Mouse (Mus musculus) heart, embryonic 14.5 days (tissue): ENCODE results near the gene Trappc2. TPM values are rescaled to one million over a fixed set of nuclear protein-coding genes. Genes with fewer than 3 reads are reported as not detected.

ENCODE experiments used
- ATAC-seq: fragments of 200-750 bp; cut with Nextera tagmentation; 2 replicates; pipeline ENCODE4 v1.8.0; 2017; ENCODE audit warnings: low read depth, moderate TSS enrichment; ENCODE audit not compliant: insufficient number of reproducible peaks, insufficient read depth, low FRiP score
- H3K27ac ChIP-seq, 2 experiments: fragments of 200-500 bp in 1 of 2; fragments of 300-500 bp in 1 of 2; sonication (generic) in 1 of 2; replicated peaks in 1 of 2; 2 replicates each; pipeline ENCODE4 v1.5.1; 2012 to 2014; ENCODE audit warnings: low read depth in 2 of 2, low read length in 2 of 2, control low read depth in 1 of 2, mild to moderate bottlenecking in 1 of 2, mixed read lengths in 1 of 2; ENCODE audit not compliant: control insufficient read depth in 1 of 2, insufficient read depth in 1 of 2
- H3K27me3 ChIP-seq: fragments of 300-500 bp; sonication (generic); 2 replicates; pipeline ENCODE4 v1.6.1; 2014; ENCODE audit warnings: mild to moderate bottlenecking, low read length, control low read depth; ENCODE audit not compliant: control insufficient read depth, insufficient read depth
- H3K36me3 ChIP-seq: fragments of 300-500 bp; sonication (generic); 2 replicates; pipeline ENCODE4 v1.6.1; 2014; ENCODE audit warnings: mild to moderate bottlenecking, control low read depth, low read length, mixed read lengths; ENCODE audit not compliant: control insufficient read depth, insufficient read depth
- H3K4me1 ChIP-seq, 2 experiments: fragments of 200-500 bp in 1 of 2; fragments of 300-500 bp in 1 of 2; sonication (generic) in 1 of 2; 2 replicates each; pipeline ENCODE4 v1.6.1; 2012 to 2014; ENCODE audit warnings: low read length in 2 of 2, control low read depth in 1 of 2, mixed read lengths in 1 of 2; ENCODE audit not compliant: control insufficient read depth in 2 of 2, insufficient read depth in 2 of 2
- H3K4me2 ChIP-seq: fragments of 300-500 bp; sonication (generic); 2 replicates; pipeline ENCODE4 v1.6.1; 2014; ENCODE audit warnings: mild to moderate bottlenecking, low read length
- H3K4me3 ChIP-seq, 2 experiments: fragments of 200-500 bp in 1 of 2; fragments of 300-500 bp in 1 of 2; sonication (generic) in 1 of 2; 2 replicates each; pipeline ENCODE4 v1.5.1; 2012 to 2014; ENCODE audit warnings: low read length in 2 of 2, mild to moderate bottlenecking in 2 of 2, control low read depth in 1 of 2, low read depth in 1 of 2, moderate library complexity in 1 of 2; ENCODE audit not compliant: control insufficient read depth in 1 of 2, insufficient read depth in 1 of 2
- H3K9ac ChIP-seq: fragments of 300-500 bp; sonication (generic); 2 replicates; pipeline ENCODE4 v1.6.1; 2014; ENCODE audit warnings: mild to moderate bottlenecking, low read length
- H3K9me3 ChIP-seq: fragments of 300-500 bp; sonication (generic); 2 replicates; pipeline ENCODE4 v1.6.1; 2016; ENCODE audit warnings: low read length, control low read depth; ENCODE audit not compliant: control insufficient read depth
- WGBS: fragments of 180-500 bp; shearing (Covaris S2); extraction: QIAGEN DNeasy Blood & Tissue Kit; methylation state at CpG from one replicate; pipeline ENCODE4 v1.1.7; 2014; 5-methylcytosine and 5-hydroxymethylcytosine counted together
- polyA plus RNA-seq: library from polyadenylated mRNA; unstranded; fragments of >200 nt; fragmentation: Nextera tagmentation; extraction: Ambion mirVana; gene quantifications from 2 replicates; pipeline ENCODE4 v1.2.1, GENCODE M21; 2014

The Trappc2 gene
- 39.7 and 43.3 TPM in 2 replicates for polyA plus RNA-seq

DNA sequence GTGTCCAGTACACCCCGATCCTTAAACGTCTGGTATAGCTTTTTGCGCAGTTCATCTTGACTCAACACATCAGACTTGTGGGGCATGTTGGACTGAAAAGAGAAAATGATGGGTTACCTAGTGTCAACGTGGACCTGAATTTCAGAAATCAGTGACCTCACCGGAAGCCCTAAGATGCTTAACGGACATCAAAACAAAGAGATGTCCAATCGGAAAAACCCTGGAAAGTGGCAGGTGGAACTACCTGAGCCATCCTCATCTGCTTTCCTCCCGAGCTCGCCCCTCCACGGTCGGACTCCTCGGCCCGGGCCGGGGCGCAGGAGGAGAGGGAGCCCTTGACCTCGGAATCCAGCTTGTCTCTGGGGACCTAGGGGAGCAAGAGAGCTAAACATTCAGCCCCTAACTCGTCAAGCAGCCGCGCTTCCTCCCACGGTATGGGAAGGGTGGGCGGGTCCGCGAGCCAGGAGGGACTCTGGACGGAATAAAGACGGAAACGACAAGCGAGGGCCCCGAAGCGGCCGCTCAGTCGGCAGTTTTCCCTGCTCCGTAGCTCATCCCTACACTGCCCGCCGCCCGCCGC, at the start of gene Trappc2:
TSS of gene Trappc2 (plus strand) at position 539 of the 580 bp plus-strand sequence.
- Histone ChIP-seq H3K9me3 (no peaks in the 10 kb centered on the region), H3K27ac (peak within 1 kb of the TSS; percentile 64 to 75), H3K4me2 (peak within 1 kb of the TSS; percentile 67), H3K9ac (peak within 1 kb of the TSS; percentile 85), H3K4me3 (peak within 1 kb of the TSS; percentile 53 to 86), H3K4me1 (no peaks in the 10 kb centered on the region), H3K27me3 (no peaks in the 10 kb centered on the region), H3K36me3 (0 out of 2 replicates have a peak, but pooled peaks cover 3% of the 10 kb centered on the region)
- WGBS: 15% methylated on average over 32 of the region's 36 CpGs
- no peak; the same call in 1 of the 2 replicates for ATAC-seq

DNA sequence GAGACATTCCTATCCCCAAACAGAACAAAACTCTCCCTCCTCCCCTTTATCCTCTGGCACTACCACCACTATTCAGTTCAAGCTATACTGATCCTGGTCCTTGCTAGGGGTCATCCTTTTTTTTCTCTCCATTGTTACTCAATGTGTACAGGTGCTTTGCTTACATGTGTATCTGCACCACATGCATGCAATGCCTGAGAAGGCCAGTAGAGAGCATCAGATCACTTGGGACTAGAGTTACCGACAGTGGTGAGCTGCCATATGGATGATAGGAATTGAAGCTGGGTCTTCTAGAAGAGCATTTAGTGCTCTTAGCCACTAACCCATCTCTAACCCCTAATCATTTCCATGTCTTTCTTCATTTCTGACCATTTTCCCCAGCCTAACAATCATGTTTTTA, 46.6 kb upstream of the Trappc2 start:
- H3K27me3 ChIP-seq: no peaks in the 10 kb centered on the region
- no peak overlapping the region for H3K27ac ChIP-seq
- H3K4me1 ChIP-seq: no peaks in the 10 kb centered on the region
- H3K4me3 ChIP-seq: no peak overlapping the region
- H3K9ac ChIP-seq: no peak overlapping the region
- 0 out of 2 replicates have a peak, but pooled peaks cover 2% of the 10 kb centered on the region for H3K36me3 ChIP-seq
- WGBS: 58% methylated on average over 1 of the region's 1 CpGs
- no peak overlapping the region for H3K4me2 ChIP-seq
- ATAC-seq: no peak
- no peaks in the 10 kb centered on the region for H3K9me3 ChIP-seq

DNA sequence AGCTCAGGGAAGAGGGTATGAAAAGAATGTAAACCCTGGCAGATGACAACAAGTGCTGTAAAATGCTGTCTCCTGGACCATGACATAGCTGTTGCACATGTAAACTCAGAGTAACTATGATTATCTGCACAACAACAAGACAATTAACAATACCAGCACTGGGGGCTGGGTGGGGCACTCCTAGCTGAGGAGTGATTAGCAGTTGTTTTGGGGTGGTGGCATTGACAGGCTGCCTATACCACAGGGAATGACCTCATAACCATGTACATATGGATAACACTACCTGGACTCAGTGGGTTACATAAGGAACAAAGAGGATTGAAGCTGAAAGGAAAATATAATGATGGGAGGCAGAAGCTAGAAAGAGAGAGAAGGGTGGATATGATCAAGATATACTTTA, 32.5 kb upstream of the Trappc2 start:
- H3K9me3 ChIP-seq: no peaks in the 10 kb centered on the region
- no peaks in the 10 kb centered on the region for H3K4me1 ChIP-seq
- H3K4me2 ChIP-seq: no peak overlapping the region
- H3K27me3 ChIP-seq: no peaks in the 10 kb centered on the region
- peaks cover 36% of the 10 kb centered on the region for H3K36me3 ChIP-seq
- ATAC-seq: no peak
- H3K4me3 ChIP-seq: no peak overlapping the region
- H3K27ac ChIP-seq: no peak overlapping the region
- H3K9ac ChIP-seq: no peak overlapping the region

DNA sequence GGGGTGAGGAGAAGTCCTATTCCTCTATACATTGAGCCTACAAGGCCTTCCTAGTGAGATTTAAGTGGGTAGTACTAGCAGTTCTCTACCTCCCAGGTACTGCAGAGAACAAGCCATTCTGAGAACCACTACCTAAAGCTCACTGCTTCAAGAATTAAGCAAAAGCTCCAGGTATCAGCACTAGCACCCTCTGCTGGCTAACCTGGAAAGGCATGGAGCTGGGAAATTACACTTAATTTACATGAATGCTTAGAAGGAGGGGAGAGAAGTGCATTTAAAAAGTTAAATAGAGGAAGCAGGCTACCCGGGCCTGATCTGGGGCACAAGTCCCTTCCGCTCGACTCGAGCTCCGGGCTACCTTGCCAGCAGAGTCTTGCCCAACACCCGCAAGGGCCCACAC, 24.2 kb upstream of the Trappc2 start:
- no peak for ATAC-seq
- H3K4me2 ChIP-seq: no peak overlapping the region
- peaks cover 8% of the 10 kb centered on the region; the same call in 1 of the 2 replicates for H3K36me3 ChIP-seq
- H3K4me3 ChIP-seq: no peak overlapping the region
- 83% methylated on average over 5 of the region's 6 CpGs for WGBS
- no peaks in the 10 kb centered on the region for H3K4me1 ChIP-seq
- H3K27ac ChIP-seq: no peak overlapping the region
- H3K27me3 ChIP-seq: no peaks in the 10 kb centered on the region
- H3K9ac ChIP-seq: no peak overlapping the region
- H3K9me3 ChIP-seq: no peaks in the 10 kb centered on the region

DNA sequence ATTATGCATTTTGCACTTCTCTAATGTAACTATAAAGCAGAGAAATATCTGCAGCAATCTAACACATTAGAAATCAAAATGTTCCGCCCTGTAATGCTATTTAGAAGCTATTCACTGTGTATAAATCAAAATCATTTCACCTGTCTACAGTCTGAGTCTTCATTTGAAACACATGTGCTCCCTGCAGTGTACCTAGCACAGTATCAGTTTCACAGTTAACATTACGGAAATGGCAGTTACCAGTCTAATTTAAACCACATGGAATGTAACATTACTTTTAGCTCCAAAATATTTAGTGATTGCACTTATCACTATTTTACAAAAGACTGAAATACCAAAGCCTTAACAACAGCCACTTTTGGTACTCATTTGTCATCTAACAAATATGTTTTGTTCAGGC, 5.6 kb upstream of the Trappc2 start:
- ATAC-seq: no peak
- Histone ChIP-seq H3K9ac (no peak overlapping the region), H3K27me3 (no peaks in the 10 kb centered on the region), H3K4me2 (no peak overlapping the region), H3K4me1 (no peaks in the 10 kb centered on the region), H3K4me3 (no peak overlapping the region), H3K36me3 (peaks cover 11% of the 10 kb centered on the region; the same call in 1 of the 2 replicates), H3K9me3 (no peaks in the 10 kb centered on the region), H3K27ac (no peak overlapping the region)
- WGBS: 77% methylated on average over 2 of the region's 2 CpGs

DNA sequence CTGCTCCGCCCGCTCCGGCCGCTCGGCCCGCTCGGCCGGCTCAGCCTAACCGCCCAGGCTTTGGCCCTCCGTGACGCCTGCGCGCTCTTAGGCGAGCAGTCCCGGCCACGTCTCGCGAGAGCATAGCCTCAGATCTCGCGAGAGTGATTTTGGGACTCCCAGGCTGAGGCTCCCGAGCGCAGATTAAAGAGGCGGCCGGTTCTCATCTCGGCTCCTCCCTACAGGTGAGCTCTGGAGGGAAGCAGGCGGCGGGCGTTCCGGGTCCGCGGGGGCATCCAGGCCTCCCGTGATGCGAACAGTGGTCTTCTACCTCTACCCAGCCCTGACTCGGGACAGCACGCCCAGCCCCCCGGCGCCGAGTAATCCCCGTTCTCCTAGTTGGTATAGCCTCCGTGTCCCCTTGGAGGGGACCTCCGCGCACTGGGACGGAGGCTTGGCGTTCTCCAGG, 266 bp downstream of the Trappc2 start, which contains the start of gene Ofd1:
TSS of gene Ofd1 (minus strand) at position 89 of the 448 bp plus-strand sequence.
- Histone ChIP-seq H3K27ac (peak within 1 kb of the TSS; percentile 64 to 75), H3K36me3 (no peaks in the 10 kb centered on the region), H3K27me3 (no peaks in the 10 kb centered on the region), H3K4me3 (peak within 1 kb of the TSS; percentile 53 to 86), H3K4me1 (no peaks in the 10 kb centered on the region), H3K9ac (peak within 1 kb of the TSS; percentile 85), H3K4me2 (peak within 1 kb of the TSS; percentile 67), H3K9me3 (no peaks in the 10 kb centered on the region)
- ATAC-seq: peak; percentile 94
- 14% methylated on average over 43 of the region's 44 CpGs for WGBS

DNA sequence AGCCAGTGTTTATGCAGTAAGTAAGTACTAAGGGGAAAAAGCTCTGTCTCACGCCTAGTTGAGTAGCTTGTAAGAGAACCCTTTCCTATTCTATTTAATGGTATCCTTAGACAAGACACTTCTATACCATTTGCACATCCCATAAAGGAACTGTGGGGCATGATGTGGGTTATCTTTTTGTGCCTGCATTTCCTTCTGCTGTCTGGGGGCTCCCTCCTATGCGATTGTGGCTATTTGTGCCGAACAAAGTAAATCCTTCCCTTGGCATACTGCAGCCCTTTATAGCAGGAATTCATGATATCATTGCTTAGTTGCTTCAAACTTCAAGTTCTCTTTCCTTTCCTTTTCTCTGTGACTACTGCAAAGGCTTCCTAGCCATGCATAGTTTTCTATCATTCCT, 4.2 kb downstream of the Trappc2 start:
- WGBS: 76% methylated on average over 3 of the region's 3 CpGs
- ATAC-seq: no peak

DNA sequence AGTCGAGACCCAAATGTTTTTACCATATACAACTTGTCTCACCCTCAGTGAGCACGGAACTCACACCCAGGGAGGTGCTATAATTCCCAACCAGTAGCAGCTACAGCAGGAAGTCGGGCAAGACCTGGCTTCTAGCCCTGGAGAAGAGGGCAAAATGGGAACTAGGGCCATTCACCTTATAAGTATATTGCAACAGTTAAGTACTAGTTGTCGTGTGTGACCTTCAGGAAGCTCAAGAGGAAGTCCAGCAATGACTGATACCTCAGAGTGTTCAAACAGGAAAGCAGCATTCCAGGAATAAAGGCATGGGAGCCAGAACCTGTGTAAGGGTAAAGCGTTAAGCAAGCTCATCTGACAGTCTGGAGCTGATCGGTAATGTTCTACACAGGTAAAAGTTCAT, 13.2 kb downstream of the Trappc2 start:
- Histone ChIP-seq H3K4me1 (no peaks in the 10 kb centered on the region), H3K27me3 (no peaks in the 10 kb centered on the region), H3K27ac (no peak overlapping the region), H3K4me2 (no peak overlapping the region), H3K9ac (no peak overlapping the region), H3K4me3 (no peak overlapping the region), H3K36me3 (peaks cover 10% of the 10 kb centered on the region; the same call in 1 of the 2 replicates), H3K9me3 (no peaks in the 10 kb centered on the region)
- 61% methylated on average over 6 of the region's 6 CpGs for WGBS
- no peak for ATAC-seq

More for the DNA sequence above, 4.2 kb downstream of the Trappc2 start:
- no peaks in the 10 kb centered on the region for H3K9me3 ChIP-seq
- H3K27me3 ChIP-seq: no peaks in the 10 kb centered on the region
- H3K36me3 ChIP-seq: peaks cover 4% of the 10 kb centered on the region; the same call in 1 of the 2 replicates
- no peak overlapping the region for H3K4me3 ChIP-seq
- no peak overlapping the region for H3K9ac ChIP-seq
- no peak overlapping the region for H3K4me2 ChIP-seq
- no peaks in the 10 kb centered on the region for H3K4me1 ChIP-seq
- no peak overlapping the region for H3K27ac ChIP-seq
